Mouse (Mus musculus) induced T-regulatory cell, adult 2 months (primary cell): ENCODE measurements around the gene Gm49721.
"Not testable (repeated sequence)": the region's sequence is repeated elsewhere in the genome, so short reads cannot be mapped to it uniquely, and the experiment has no call there.

Source experiments
- DNase-seq: peaks from one replicate; pipeline ENCODE4 v3.0.0-alpha.2; 2012; ENCODE audit warnings: low read depth

The Gm49721 gene

GRCm38 (mm10) chr17:7075519-7075918 lies 96.8 kb downstream of the Gm49721 start:
- DNase-seq, result not testable (repeated sequence)

- not testable (repeated sequence) for DNase-seq
Observed at GRCm38 (mm10) chr17:7079558-7079957, 100.9 kb downstream of the Gm49721 start.

GRCm38 (mm10) chr17:7084523-7084922 lies 105.8 kb downstream of the Gm49721 start:
- not testable (repeated sequence) for DNase-seq

- DNase-seq, result not testable (repeated sequence)
Observed at GRCm38 (mm10) chr17:7085469-7086168, 106.9 kb downstream of the Gm49721 start.

GRCm38 (mm10) chr17:7086836-7087235 lies 108.1 kb downstream of the Gm49721 start:
- DNase-seq, result not testable (repeated sequence)
